Mouse (Mus musculus) megakaryocyte, embryonic 14.5 days (primary cell): ENCODE measurements around the gene Fer.

ENCODE experiments used
- FLI1 ChIP-seq: IDR thresholded peaks from 2 replicates; pipeline ENCODE4 v1.6.1; 2012; ENCODE audit warnings: low read length, inconsistent platforms, mixed read lengths
- GATA1 ChIP-seq: IDR thresholded peaks from 3 replicates; pipeline ENCODE4 v1.6.1; 2012; ENCODE audit warnings: mixed read lengths, low read length, inconsistent platforms, borderline replicate concordance

DNA sequence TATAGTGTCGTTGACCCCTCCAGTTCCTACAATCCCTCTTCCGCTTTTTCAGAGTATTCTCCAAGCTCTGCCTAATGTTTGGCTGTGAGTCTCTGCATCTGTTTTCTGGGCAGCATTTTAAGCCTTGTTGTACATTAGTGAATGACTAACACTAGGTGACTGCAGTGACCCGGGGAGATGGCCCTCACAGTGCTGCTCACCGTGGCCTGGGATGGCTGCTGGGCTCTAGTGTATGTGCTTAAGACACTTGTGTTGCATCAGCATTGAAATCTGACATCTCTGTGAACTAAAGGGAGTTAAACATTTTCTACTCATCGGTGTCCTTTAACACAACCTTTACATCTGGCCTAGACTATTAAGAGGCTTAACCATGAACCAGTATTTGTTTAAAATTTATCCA is 264.0 kb downstream of the Fer start:
- TF ChIP-seq GATA1 (no peak), FLI1 (no peak)
